Mouse (Mus musculus): ENCODE results near the gene Tmco5b.

Tmco5b gene

DNA sequence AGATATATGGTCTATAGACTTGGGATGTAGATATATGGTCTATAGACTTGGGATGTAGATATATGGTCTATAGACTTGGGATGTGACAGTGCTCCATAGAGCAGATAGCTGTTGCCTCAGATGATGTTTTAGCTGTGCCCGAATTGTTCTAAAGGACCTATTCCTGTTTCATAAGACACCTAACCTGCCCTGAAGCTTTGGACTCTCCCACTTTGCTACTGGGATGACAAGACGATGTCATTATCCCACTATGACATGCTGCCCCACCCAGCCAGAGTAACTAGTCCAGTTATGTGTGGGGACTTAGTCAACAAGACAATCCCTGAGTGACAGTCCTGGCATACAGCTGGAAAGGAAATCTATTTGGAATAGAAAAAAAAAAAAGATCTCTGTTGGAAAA is at the start of gene Tmco5b:
Gene Tmco5b, plus strand, starts transcription at position 301 of the 400 bp plus-strand sequence.
- DNase-seq: no peak

DNA sequence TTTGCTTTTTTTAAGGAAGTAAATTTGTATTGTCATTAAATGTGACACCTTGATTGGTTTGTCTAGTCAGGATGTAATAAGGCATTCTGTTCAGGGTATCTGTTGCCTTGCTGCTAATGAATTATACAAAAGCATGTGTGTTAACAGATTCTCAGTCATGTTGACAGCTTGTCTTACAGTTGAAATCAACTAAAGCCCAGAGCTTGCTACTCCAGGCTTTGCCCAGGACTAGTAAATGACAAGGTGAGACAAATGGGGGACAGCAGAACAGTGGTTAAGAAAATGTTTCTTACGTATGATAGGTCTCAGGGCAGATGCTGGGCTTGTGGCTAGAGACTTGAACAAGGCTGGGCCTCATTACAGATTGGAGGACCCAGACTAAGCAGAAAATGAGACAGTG is 48.5 kb upstream of the Tmco5b start:
- DNase-seq: no peak

DNA sequence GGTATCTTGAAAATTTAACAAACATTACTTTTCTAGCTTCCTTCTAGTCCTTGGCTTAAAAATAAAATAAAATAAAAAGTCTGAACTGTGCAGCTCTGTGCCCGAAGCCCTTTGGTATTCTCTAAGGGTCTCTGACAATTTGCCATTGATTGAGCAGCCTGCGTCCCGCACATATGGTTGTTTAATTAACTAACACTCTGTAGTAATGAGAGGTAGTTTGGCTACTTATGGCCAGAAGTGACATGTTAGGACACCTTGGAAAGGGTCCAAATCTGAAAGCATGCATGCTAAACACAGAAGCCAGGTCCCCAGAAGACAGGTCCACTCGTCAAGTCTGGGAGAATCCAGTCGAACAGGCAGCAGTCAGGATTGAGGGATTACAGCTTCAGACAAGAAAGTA is 46.7 kb upstream of the Tmco5b start:
- no peak for DNase-seq

GRCm38 (mm10) chr2:113302349-113303239 is 17.1 kb downstream of the Tmco5b start:
- no peak for DNase-seq

- no peak for DNase-seq
Observed at GRCm38 (mm10) chr2:113303240-113303538, 17.7 kb downstream of the Tmco5b start.

DNA sequence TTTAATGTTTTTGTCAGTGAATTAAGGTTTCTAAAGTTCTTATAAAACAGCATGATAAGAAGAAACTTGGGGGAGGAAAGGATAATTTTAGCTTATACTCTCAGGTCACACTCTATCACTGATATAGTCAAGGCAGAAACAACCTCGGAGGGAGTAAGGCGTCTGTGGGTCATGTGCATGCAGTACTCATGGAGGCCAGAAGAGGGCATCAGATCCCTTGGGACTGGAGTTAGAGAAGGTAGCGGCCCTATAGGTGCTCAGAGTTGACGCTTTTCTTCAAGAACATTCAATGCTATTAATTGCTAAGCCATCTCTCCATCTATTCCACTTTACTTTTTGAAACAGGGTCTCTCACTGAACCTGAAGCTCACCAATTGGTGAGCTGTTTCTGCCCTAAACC is 19.8 kb downstream of the Tmco5b start:
- no peak for DNase-seq

DNA sequence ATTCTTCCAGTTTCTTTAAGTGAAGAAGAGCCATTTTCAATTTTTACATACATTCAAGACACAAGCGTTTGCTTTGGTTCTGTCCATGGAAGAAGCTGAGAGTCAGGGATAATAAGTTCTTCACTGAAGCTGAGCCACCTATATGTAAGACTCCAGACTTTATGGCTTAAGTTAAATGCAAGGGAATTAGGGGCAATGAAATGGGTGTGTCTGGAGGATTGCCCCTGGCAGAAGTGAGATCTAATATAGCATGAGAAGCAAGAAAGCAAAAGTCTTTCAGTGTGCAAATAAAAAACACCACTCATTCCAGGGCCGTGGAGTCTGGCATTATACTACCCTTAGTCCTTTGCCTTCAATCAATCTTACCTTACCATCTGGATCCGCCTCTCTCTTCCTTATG is 25.7 kb downstream of the Tmco5b start:
- DNase-seq: no peak

DNA sequence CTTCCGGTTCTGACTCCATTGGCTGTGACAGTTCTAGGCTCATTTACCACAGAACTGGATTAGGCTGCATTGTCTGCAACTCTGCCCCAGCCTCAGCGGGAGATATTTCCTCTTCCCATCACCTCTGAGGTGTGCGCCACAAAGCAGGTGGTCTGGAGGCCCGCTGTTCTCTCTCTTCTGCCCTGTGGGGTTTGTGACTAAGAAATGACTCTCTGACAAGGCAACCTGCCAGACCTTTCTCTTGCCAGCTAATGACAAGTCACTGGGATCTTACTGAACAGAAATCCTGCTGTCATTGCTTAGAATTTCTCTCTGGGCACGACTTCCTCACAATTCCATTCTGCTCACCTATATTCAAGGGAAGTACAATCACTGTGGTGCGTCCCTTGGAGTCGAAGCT is 37.5 kb downstream of the Tmco5b start:
- DNase-seq: no peak

DNA sequence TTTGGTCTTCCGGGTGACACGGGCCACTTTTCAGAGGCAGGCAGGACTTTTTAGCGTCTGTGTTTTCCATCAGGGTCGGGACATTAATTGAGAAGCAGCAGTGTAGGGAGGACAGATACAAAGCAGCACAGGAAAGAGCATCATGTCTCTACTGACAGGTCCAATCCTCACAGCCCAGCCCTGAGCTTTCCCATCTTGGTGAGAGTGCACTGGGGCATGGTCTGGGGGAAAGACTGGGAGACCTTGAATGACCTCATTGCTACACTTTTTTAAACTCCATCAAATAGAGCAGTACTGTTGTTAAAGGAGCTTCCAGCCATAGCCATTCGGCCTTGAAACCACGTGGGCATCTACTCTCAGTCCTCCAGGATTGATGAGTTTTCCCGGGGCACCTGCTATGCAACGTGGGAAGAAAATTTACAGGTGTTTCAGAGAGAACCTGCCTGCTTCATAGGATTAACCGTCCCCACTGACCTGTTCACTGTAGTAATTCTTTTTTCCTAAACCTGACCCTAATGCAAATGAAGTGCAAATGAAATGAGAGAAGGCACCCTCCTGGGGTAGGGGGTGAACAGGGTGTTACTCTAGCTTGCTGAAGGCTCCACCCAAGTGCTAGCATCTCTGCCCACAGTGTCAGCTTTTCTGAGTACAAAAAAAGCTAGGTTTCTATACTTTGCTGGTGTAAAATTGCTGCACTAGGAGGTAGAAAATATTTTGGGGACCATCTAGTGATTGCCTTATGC is 48.4 kb downstream of the Tmco5b start:
- no peak for DNase-seq

DNA sequence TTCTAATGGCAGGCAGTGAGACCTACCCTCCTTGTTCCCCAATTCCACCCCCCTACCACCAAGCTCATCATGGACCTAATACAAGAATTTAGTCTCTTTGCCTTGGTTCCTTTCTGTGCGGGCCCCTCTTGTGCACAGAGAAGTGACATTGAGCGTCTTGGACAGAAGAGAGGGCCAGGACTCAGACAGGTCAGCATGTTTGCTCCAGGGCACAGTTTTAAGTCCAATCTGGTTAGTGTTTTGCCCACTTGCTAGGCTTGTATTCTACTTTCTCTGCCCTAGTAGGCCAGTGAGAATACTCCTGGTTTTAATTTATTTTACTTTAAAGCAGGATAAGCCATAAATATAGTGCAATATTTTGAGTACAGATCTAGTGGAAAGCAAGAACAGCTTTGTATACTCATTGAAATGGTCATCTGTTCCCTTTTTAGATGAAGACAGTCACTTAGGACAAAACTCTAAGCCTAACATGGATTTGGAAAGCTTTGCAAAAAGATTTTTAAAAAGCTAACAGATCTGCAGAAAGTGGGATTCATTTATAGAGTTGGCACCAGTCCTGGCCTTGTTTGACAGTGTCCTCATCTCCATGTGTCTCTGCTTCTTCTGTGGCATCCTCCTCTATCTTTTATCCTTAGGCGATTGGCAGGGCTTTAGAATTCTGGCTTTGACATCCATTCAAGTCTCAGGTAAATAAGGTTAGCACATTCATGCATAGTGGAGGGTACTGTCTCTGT is 50.2 kb downstream of the Tmco5b start:
- no peak for DNase-seq

GRCm38 (mm10) chr2:113344536-113344935 is 59.0 kb downstream of the Tmco5b start:
- no peak for DNase-seq
